Mouse (Mus musculus) forebrain, embryonic 15.5 days (tissue): ENCODE measurements around the gene Atoh7. TPM values are rescaled to one million over a fixed set of nuclear protein-coding genes. Genes with fewer than 3 reads are reported as not detected.
"Not testable (repeated sequence)": the region's sequence is repeated elsewhere in the genome, so short reads cannot be mapped to it uniquely, and the experiment has no call there.

Experiments used
- ATAC-seq: fragments of 200-750 bp; cut with Nextera tagmentation; replicated peaks from 2 replicates; pipeline ENCODE4 v1.8.0; 2017; ENCODE audit warnings: mild to moderate bottlenecking, moderate TSS enrichment, moderate library complexity
- H3K27ac ChIP-seq: fragments of 300-500 bp; sonication (generic); replicated peaks from 2 replicates; pipeline ENCODE4 v1.5.1; 2015; ENCODE audit warnings: mild to moderate bottlenecking, inconsistent platforms
- H3K27me3 ChIP-seq: fragments of 300-500 bp; sonication (generic); 2 replicates; pipeline ENCODE4 v1.6.1; 2015; ENCODE audit warnings: inconsistent platforms
- H3K36me3 ChIP-seq: fragments of 300-500 bp; sonication (generic); 2 replicates; pipeline ENCODE4 v1.6.1; 2015; ENCODE audit warnings: mild to moderate bottlenecking, inconsistent platforms
- H3K4me1 ChIP-seq: fragments of 300-500 bp; sonication (generic); 2 replicates; pipeline ENCODE4 v1.6.1; 2015; ENCODE audit warnings: inconsistent platforms
- H3K4me2 ChIP-seq: fragments of 300-500 bp; sonication (generic); replicated peaks from 2 replicates; pipeline ENCODE4 v1.6.1; 2015; ENCODE audit warnings: mild to moderate bottlenecking, inconsistent platforms
- H3K4me3 ChIP-seq: fragments of 300-500 bp; sonication (generic); 2 replicates; pipeline ENCODE4 v1.5.1; 2015; ENCODE audit warnings: mild to moderate bottlenecking, inconsistent platforms
- H3K9ac ChIP-seq: fragments of 300-500 bp; sonication (generic); replicated peaks from 2 replicates; pipeline ENCODE4 v1.6.1; 2015; ENCODE audit warnings: mild to moderate bottlenecking, inconsistent platforms
- H3K9me3 ChIP-seq: fragments of 300-500 bp; sonication (generic); 2 replicates; pipeline ENCODE4 v1.6.1; 2016; ENCODE audit warnings: inconsistent platforms
- WGBS: fragments of 180-500 bp; shearing (Covaris S2); methylation state at CpG from one replicate; pipeline ENCODE4 v1.1.7; 2015; ENCODE audit warnings: mixed read lengths; 5-methylcytosine and 5-hydroxymethylcytosine counted together
- polyA plus RNA-seq: library from polyadenylated mRNA; unstranded; fragments of >200 nt; fragmentation: Nextera tagmentation; extraction: Ambion mirVana; gene quantifications from 2 replicates; pipeline ENCODE4 v1.2.1, GENCODE M21; 2015

Gene Atoh7
- 0.51 and 0.81 TPM in 2 replicates for polyA plus RNA-seq

DNA sequence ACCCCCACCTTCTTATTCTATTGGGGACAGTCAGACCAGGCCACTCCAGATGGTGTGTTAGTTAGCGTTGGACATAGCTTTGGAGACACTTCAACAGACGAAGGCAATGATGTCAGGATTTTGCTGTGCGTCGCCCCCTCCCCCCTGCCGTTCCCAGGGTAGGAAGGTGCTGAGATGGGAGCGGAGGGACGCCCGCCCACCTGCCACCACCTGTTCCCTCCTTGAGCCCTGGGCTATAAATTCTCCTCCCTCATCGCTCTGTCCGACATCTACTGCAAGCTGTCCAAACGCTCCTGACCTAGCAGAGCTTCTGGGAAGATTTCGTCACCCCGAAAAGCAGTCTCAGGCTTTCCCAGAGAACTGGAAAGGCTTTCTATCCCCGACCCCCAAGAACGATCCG, at the start of gene Atoh7:
Atoh7 (plus strand) TSS at position 131 of the 400 bp plus-strand sequence.
- WGBS, result 6% methylated on average over 16 of the region's 16 CpGs
- no peak within 1 kb of the TSS for H3K27ac ChIP-seq
- no peak for ATAC-seq
- no peaks in the 10 kb centered on the region for H3K27me3 ChIP-seq
- H3K4me2 ChIP-seq, result peak within 1 kb of the TSS; percentile 94
- H3K36me3 ChIP-seq, result no peaks in the 10 kb centered on the region
- H3K4me3 ChIP-seq, result peak within 1 kb of the TSS; percentile 65
- peaks cover 10% of the 10 kb centered on the region for H3K4me1 ChIP-seq
- H3K9me3 ChIP-seq, result no peaks in the 10 kb centered on the region
- peak within 1 kb of the TSS; percentile 67 for H3K9ac ChIP-seq

DNA sequence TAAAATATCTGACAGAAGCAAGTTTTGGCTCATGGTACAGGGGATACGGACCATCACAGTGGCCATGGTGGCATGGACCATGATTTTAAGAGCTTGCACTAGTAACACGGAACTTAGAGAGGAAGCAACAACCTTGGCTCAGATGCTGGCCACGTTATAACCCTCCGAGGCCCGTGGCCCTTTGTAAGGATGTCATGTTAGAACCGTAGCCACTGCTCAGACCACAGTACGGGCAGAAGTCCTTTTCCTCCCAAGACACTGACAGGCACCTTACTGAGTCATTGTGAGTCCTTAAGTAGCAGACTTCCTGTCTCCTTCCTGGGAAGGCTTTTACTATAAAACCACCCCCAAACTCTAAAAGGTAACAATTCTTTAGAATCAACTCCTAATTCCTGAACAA, 48.2 kb upstream of the Atoh7 start:
- WGBS, result 73% methylated on average over 7 of the region's 7 CpGs
- H3K27ac ChIP-seq, result no peak overlapping the region

DNA sequence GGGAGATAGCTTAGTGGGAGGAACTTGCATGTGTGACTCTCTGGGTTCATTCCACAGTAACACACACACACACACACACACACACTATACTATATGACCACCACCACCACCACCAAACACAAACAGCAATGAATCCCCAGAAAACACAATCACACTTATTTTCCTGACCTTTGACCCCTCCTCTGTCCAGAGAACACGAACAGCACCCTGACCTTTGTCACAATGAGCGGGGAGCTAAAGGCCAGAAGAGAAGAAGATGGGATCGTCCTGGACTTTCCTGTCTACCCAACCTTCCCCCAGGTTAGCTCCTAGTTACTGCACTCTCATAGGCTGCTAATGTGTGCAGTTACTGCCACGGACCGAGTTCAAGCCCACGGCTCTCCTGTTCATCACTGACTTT, 47.4 kb upstream of the Atoh7 start:
- Histone ChIP-seq H3K4me2 (no peak overlapping the region), H3K27ac (no peak overlapping the region), H3K4me3 (no peak overlapping the region), H3K27me3 (no peaks in the 10 kb centered on the region), H3K9ac (no peak overlapping the region), H3K36me3 (no peaks in the 10 kb centered on the region), H3K4me1 (no peaks in the 10 kb centered on the region), H3K9me3 (no peaks in the 10 kb centered on the region)
- 89% methylated on average over 6 of the region's 6 CpGs for WGBS
- no peak for ATAC-seq

More for the DNA sequence above, 48.2 kb upstream of the Atoh7 start:
- Histone ChIP-seq H3K36me3 (no peaks in the 10 kb centered on the region), H3K9me3 (no peaks in the 10 kb centered on the region), H3K4me2 (no peak overlapping the region), H3K9ac (no peak overlapping the region), H3K4me1 (no peaks in the 10 kb centered on the region), H3K27me3 (no peaks in the 10 kb centered on the region), H3K4me3 (no peak overlapping the region)
- ATAC-seq, result no peak

DNA sequence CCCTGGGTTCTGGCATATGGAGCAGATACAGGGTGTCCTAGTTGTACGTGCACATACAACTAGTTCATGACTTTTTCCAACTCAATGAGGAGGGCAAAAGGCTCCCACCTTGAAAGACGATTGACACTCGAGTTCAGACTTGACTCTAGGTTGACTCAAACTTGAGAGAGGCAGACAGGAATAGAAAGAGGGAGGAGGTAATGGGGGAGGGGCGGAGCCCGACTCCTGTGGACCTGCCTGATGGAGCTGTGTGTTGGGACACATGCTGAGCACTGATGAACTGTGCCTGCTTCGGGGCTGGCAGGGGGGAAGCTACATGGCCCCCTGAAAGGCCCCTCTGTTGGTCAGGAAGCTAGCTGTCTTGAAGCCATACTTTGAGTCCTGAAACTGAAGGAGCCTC, 46.4 kb upstream of the Atoh7 start:
- WGBS, result 61% methylated on average over 6 of the region's 6 CpGs
- Histone ChIP-seq H3K4me3 (no peak overlapping the region), H3K27ac (no peak overlapping the region), H3K4me1 (no peaks in the 10 kb centered on the region), H3K27me3 (no peaks in the 10 kb centered on the region), H3K9me3 (no peaks in the 10 kb centered on the region), H3K4me2 (no peak overlapping the region), H3K9ac (no peak overlapping the region), H3K36me3 (no peaks in the 10 kb centered on the region)
- no peak for ATAC-seq

DNA sequence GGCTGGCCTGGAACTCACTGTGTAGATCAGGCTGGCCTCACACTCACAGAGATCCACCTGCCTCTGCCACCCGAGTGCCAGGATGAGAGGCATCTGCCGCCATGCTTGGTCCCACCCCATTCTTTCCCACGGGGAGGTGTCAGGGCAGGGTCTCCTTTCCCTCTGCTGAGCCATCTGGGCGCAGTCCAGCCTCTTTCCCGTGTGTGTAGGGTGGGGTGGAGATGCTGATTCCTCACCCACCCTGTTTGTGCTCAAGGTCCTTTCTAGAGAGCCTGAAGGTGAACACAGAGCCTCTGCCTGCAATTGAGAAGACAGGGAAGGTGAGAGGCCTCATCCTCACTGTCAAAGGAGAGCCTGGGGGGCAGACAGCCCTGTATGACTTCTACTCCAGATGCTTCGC, 45.4 kb upstream of the Atoh7 start:
- H3K27me3 ChIP-seq, ATAC-seq: not testable (repeated sequence)
- WGBS, result 89% methylated on average over 6 of the region's 6 CpGs

DNA sequence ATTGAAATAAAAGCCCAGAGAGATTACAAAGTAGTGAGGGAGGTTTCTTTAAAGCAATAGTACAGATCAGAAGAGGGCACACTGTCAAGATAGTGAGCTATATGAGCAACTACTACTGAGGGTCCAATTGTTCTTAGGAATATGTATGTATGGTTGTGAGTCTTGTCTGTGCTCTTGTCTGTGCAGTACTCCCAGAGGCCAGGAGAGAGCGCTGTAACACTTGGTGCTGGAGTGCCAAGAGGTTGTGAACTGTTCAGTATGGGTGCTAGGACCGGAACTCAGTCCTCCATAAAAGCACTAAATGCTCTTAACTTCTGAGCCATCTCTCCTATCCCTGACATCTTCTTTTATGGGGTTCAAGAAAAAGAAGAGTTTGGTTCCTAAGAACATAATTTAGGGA, 44.9 kb upstream of the Atoh7 start:
- no peaks in the 10 kb centered on the region for H3K9me3 ChIP-seq
- no peaks in the 10 kb centered on the region for H3K36me3 ChIP-seq
- H3K4me3 ChIP-seq, result no peak overlapping the region
- H3K4me2 ChIP-seq, result no peak overlapping the region
- H3K4me1 ChIP-seq, result no peaks in the 10 kb centered on the region
- H3K9ac ChIP-seq, result no peak overlapping the region
- WGBS, result 94% methylated on average over 2 of the region's 2 CpGs
- no peak overlapping the region for H3K27ac ChIP-seq
- no peak for ATAC-seq
- no peaks in the 10 kb centered on the region for H3K27me3 ChIP-seq

More for the DNA sequence above, 45.4 kb upstream of the Atoh7 start:
- H3K4me3 ChIP-seq, H3K27ac ChIP-seq, H3K9me3 ChIP-seq, H3K9ac ChIP-seq, H3K36me3 ChIP-seq, H3K4me2 ChIP-seq, H3K4me1 ChIP-seq: not testable (repeated sequence)

DNA sequence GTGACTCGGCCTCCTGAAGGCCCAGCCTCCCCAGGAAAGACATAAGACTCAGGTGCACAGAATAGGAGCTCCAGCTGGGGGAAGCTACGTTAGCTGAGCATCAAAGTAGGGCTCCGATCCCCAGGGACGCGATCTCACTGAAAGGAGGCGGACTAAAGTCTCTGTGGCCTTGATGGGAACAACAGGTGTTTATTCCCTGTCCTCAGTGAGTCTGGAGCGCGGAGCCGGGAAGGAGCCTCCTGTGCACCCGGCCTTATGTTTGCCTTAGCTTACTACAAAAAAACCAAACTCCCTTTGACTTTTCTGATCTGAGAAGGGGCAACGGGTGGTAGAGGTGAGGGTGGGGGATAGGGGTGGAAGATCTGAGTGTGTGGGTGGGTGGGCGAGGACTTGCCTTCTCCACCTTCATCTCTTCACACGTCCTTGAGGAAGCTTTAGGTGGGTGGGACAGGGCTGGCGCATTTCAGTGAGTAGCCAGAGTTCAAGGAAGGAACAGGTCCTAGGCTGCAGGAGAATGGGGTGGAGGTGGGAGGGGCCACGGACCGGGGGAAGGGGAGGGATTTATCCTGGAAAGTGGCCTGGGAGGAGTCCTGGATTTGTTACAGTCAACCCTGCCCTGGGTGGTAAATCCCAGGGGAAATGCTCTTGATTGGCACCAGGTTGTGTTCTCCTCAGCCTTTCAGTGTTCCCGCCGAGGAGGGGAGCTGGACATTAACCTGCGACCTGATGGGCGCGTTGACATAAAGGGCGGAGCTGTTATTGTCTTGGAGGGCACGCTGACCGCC, 42.3 kb upstream of the Atoh7 start:
- H3K9ac ChIP-seq, result no peak overlapping the region
- 45% methylated on average over 24 of the region's 24 CpGs for WGBS

DNA sequence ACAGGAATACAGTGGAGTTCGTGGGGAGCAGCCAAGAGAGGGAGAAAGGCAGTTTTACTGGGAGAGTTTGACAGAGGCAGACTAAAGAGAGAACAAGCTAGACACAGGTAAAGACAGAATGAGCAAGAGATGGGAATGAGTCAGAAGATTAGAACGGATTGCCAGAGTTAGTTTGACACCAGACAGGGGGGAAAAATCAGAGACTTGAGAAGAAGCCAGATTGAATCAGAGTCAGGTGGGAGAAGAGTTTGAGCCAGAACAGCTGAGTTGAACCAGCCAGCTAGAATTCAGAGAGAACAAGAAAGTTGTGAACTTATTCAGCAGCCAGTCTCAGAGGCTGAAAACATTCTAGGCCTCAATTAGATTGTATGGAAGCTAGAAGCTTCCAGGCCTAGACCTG, 39.6 kb upstream of the Atoh7 start, which contains the start of gene Pbld1:
Pbld1 (plus strand) TSS at position 301 of the 400 bp plus-strand sequence.
- Histone ChIP-seq H3K9ac (no peak within 1 kb of the TSS), H3K9me3 (no peaks in the 10 kb centered on the region), H3K27ac (no peak within 1 kb of the TSS), H3K36me3 (no peaks in the 10 kb centered on the region), H3K4me1 (0 out of 2 replicates have a peak, but pooled peaks cover 3% of the 10 kb centered on the region), H3K4me2 (no peak within 1 kb of the TSS), H3K27me3 (no peaks in the 10 kb centered on the region), H3K4me3 (no peak within 1 kb of the TSS)
- 87% methylated on average over 2 of the region's 2 CpGs for WGBS
- no peak for ATAC-seq

More for the DNA sequence above, 42.3 kb upstream of the Atoh7 start:
- Histone ChIP-seq H3K4me2 (no peak overlapping the region), H3K9me3 (no peaks in the 10 kb centered on the region), H3K4me1 (0 out of 2 replicates have a peak, but pooled peaks cover 3% of the 10 kb centered on the region), H3K27me3 (no peaks in the 10 kb centered on the region), H3K4me3 (no peak overlapping the region), H3K36me3 (no peaks in the 10 kb centered on the region), H3K27ac (no peak overlapping the region)
- no peak for ATAC-seq

DNA sequence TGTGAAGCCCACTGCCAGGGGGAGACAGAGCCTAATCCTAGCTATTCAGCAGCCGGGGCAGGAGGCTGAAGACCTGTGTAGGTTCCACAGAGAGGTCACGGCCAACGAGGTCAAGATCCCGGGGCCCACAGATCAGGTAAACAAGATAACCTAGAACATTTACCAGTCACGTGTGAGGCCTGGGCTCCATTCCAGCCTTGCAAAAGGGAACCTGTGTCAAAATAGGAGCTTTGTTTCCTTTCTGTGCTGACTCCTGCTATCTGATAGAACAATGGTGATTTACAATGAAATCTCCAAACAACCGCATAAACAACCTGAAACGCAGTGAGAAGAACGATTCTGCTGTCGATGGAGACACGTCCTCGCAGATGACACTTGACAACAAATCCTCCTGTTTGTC, 39.0 kb upstream of the Atoh7 start:
- Histone ChIP-seq H3K27ac (no peak overlapping the region), H3K4me3 (no peak overlapping the region), H3K27me3 (no peaks in the 10 kb centered on the region), H3K4me1 (0 out of 2 replicates have a peak, but pooled peaks cover 3% of the 10 kb centered on the region), H3K9me3 (no peaks in the 10 kb centered on the region), H3K4me2 (no peak overlapping the region), H3K36me3 (no peaks in the 10 kb centered on the region), H3K9ac (no peak overlapping the region)
- no peak for ATAC-seq
- WGBS, result 58% methylated on average over 11 of the region's 11 CpGs

DNA sequence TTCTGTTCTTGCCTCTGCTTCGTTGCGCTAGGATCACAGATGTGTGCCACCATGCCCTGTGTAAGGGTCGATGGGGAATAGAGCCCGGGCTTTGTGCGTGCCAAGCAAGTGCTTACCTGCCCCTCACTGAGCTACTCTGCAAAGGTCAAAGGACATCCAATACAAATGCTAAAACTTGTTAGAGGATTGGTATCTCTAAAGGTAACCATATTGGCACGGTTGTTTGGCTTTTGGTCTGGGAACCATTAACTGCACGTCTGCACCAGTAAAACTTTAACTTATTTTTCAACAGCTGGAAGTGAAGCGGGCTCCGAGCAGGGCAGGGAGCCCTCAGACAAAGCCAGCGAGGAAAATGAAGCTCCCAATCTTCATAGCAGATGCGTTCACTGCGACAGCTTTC, 38.2 kb upstream of the Atoh7 start:
- ATAC-seq, result no peak
- Histone ChIP-seq H3K4me3 (no peak overlapping the region), H3K9me3 (no peaks in the 10 kb centered on the region), H3K4me2 (no peak overlapping the region), H3K9ac (no peak overlapping the region), H3K36me3 (no peaks in the 10 kb centered on the region), H3K4me1 (0 out of 2 replicates have a peak, but pooled peaks cover 3% of the 10 kb centered on the region), H3K27ac (no peak overlapping the region), H3K27me3 (no peaks in the 10 kb centered on the region)
- 83% methylated on average over 12 of the region's 12 CpGs for WGBS

DNA sequence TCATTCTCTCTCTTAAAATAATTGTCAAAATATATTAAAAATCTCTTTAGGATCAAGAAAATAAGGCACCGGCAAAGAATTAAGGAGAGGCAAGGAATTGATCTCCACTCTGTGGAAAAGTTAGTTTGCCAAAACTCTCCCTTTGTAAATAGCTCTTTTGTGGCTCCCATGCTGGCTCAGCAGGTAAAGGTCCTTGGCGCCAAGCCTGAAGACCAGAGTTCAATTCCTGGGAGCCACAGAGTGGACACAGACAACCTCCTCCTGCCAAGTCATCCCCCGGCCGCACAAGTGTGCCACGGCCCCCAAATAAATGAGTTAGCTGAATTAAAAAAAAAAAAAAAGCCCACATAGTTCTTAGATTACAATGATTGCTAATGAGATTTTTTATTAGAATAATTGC, 36.8 kb upstream of the Atoh7 start:
- H3K27me3 ChIP-seq, result no peaks in the 10 kb centered on the region
- no peaks in the 10 kb centered on the region for H3K36me3 ChIP-seq
- H3K9me3 ChIP-seq, result no peaks in the 10 kb centered on the region
- no peak overlapping the region for H3K4me3 ChIP-seq
- H3K27ac ChIP-seq, result no peak overlapping the region
- H3K4me2 ChIP-seq, result no peak overlapping the region
- 0 out of 2 replicates have a peak, but pooled peaks cover 3% of the 10 kb centered on the region for H3K4me1 ChIP-seq
- ATAC-seq, result no peak
- 91% methylated on average over 5 of the region's 5 CpGs for WGBS
- no peak overlapping the region for H3K9ac ChIP-seq

DNA sequence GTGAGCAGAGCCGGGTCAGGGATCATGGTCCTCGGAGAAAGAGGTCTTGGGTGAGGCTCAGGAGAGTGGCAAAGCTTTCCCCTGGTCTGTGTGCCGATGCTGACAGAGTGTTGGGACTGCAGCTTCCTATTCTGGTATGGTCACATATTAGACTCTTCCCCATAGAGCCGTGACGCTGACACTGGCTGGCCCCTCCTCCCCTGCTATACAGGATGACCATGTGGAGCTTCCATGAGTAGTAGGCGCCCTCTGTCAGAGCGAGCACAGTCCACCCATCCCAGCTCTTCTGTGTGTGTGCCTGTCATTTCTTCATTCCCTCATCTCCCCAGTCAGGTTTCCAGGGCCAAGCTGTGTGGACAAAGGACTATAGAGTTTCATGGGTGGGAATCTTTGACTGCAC, 36.1 kb upstream of the Atoh7 start:
- Histone ChIP-seq H3K4me1 (0 out of 2 replicates have a peak, but pooled peaks cover 3% of the 10 kb centered on the region), H3K27me3 (no peaks in the 10 kb centered on the region), H3K36me3 (no peaks in the 10 kb centered on the region), H3K4me3 (no peak overlapping the region), H3K27ac (no peak overlapping the region), H3K4me2 (no peak overlapping the region), H3K9me3 (no peaks in the 10 kb centered on the region), H3K9ac (no peak overlapping the region)
- no peak for ATAC-seq
- WGBS, result 76% methylated on average over 7 of the region's 7 CpGs
